Mouse (Mus musculus) liver, adult 2 months (tissue): Measurements from ENCODE around the gene Galntl6.

ENCODE experiments used
- CTCF ChIP-seq: fragments of 200-500 bp; IDR thresholded peaks from 2 replicates; pipeline ENCODE4 v1.5.1; 2011; ENCODE audit warnings: low read depth, low read length, control low read depth
- POLR2A ChIP-seq: fragments of 200-500 bp; IDR thresholded peaks from 2 replicates; pipeline ENCODE4 v1.6.1; 2011; ENCODE audit warnings: low read length, control low read depth; ENCODE audit not compliant: insufficient read depth; ENCODE audit errors: extremely low read depth

GRCm38 (mm10) chr8:58597834-58598233 is 314.6 kb downstream of the Galntl6 start:
- TF ChIP-seq POLR2A (no peak), CTCF (no peak)
